Mouse (Mus musculus) megakaryocyte, embryonic 14.5 days (primary cell): ENCODE measurements around the gene Eepd1.

Experiments used
- FLI1 ChIP-seq: IDR thresholded peaks from 2 replicates; pipeline ENCODE4 v1.6.1; 2012; ENCODE audit warnings: low read length, inconsistent platforms, mixed read lengths
- GATA1 ChIP-seq: IDR thresholded peaks from 3 replicates; pipeline ENCODE4 v1.6.1; 2012; ENCODE audit warnings: mixed read lengths, low read length, inconsistent platforms, borderline replicate concordance

- no peak for TF ChIP-seq GATA1
- TF ChIP-seq FLI1, result no peak
Observed at GRCm38 (mm10) chr9:25592355-25592955, 111.1 kb downstream of the Eepd1 start.
